Mouse (Mus musculus) gastrocnemius, postnatal 4 days (tissue): ENCODE measurements around the gene Slc16a13. TPM values are rescaled to one million over a fixed set of nuclear protein-coding genes. Genes with fewer than 3 reads are reported as not detected.
A peak's percentile ranks its signal among the peaks of the same experiment; 100 is the strongest.

ENCODE experiments used
- DNase-seq, 2 experiments: peaks; one replicate each; pipeline ENCODE4 v3.0.0; 2021 to 2022; ENCODE audit warnings: low spot score in 2 of 2, mixed read lengths in 2 of 2
- total RNA-seq, 2 experiments: library from RNA; stranded (reverse); gene quantifications; 2 replicates each; pipeline ENCODE4 v1.2.3; 2021

The Slc16a13 gene
- total RNA-seq, 2 experiments from 2014 or later = 2.6 to 3.2 TPM

- peak in 1 of 2 experiments; percentile 66 for DNase-seq
Observed at GRCm38 (mm10) chr11:70232546-70232945, 11.7 kb upstream of the Slc16a13 start.

GRCm38 (mm10) chr11:70230239-70230727 lies 9.4 kb upstream of the Slc16a13 start:
- peak; percentile 85 to 87 for DNase-seq

DNA sequence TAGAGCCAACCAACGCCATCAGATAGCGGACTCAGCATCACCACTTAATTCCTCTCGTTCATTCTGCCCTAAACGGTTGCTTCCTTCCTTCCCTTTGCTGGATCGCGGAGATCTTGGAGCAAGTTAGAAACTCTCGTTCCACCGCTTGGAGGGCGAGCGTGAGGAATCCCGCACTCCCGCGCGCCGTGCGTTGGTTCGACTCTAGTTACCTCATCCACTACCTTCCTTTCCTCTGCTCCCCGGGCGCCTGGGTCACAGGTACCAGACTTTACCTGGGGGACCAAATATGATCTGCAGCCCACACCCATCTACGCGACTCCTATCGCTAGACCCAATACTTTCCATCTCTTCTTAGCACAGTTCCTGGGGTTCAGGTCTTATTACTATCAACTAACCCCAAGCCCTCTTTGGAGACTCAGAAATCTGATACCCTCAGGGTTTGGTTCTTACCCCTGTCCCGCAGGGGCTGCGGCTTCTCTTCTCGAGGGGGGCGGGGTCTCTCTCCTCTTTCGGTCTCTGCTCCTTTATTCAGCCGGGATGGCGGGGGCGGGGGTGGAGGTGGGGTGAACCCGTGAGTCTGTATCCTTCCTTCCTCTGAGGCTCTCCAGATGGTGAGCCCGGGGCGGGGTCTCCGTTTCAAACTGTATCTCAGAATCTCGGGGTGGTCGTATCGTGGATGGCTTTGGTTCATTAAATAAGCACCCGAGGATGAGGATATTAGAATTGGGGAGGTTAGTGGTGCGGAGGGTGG lies 8.6 kb upstream of the Slc16a13 start, which contains the start of gene Bcl6b:
TSS of gene Bcl6b (minus strand) at position 539 of the 751 bp plus-strand sequence.
- DNase-seq = no peak

- DNase-seq = peak in 1 of 2 experiments; percentile 71
Observed at GRCm38 (mm10) chr11:70228828-70229227, 8.0 kb upstream of the Slc16a13 start.

- no peak for DNase-seq
Observed at GRCm38 (mm10) chr11:70227661-70228245, 6.9 kb upstream of the Slc16a13 start.

DNA sequence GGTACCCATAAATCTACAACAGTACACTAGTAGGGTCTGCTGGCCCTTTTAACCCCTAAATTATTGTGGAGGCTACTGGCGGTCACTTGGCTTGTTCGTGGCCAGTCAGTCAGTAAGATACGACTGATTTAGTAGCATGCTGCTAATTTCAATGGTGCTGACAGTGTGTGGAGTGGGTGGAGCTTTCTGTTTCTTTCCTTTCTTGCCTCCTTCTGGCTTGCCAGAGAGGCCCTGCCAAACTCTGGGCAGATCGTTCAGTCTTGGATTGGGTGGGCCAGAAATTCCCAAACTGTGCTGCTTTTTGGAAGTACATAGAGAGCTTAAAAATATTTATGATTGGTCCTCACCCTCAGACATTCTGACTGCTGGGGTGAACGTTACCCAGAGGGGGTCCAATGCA lies 6.3 kb upstream of the Slc16a13 start:
- DNase-seq = no peak

- no peak for DNase-seq
Observed at GRCm38 (mm10) chr11:70226602-70226890, 5.7 kb upstream of the Slc16a13 start.

DNA sequence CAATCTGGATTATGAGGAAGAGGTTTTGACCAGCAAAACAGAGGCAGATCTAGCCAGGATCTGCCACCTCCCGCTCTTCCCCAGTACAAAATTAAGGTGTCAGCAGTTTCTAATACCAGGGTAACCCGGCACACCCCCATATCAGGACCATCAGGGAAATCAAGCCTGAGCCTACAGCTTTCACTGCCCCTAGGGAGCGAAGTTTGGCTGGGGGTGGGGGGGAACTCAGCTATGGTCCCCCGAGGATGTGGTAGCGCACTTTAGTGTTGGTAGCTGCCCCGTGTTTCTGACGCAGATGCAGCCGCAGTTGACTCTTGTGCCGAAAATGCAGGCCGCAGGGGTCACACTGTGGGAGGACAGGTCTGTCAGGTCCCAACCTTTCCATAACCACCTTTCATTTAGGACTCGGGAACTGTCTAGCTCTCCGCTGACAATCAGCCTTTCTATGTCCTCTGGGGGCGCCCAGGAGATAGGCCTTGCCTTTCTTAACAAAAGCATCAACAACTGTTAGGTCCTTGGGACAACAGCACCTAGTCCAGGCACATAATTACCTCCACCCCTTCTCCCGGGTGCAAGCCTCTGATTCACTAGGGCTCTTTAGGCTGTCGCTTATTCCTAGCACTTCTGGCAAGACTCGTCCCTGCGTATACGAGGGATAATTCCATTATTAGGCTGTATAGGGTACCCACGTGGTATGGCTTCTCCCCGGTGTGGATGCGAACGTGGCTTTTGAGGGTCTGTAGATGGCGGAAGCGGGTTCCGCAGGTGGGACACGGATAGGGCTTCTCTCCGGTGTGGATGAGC lies 5.1 kb upstream of the Slc16a13 start:
- DNase-seq = no peak

GRCm38 (mm10) chr11:70223724-70224123 lies 2.9 kb upstream of the Slc16a13 start:
- DNase-seq = no peak

- no peak for DNase-seq
Observed at GRCm38 (mm10) chr11:70221603-70222500, 988 bp upstream of the Slc16a13 start.

DNA sequence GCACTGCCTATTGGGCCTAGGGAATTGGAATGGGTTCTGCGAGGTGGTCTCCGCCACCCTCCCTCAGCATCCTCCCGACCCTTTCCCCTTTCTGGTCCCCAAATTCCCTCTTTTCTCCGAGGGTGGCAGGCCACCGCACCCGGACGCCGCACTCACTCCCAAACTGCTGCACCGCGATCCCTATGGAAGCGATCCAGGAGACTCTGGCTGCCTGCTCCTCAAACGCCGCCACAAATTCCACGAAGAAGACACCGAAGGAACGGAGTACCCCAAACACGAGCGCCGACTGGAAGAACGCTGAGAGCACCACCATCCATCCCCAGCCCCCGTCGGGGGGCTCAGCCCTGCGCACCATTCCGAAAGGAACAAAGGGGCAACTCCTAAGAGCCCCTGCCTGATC lies 541 bp downstream of the Slc16a13 start:
- DNase-seq = no peak

GRCm38 (mm10) chr11:70219873-70220272 lies 991 bp downstream of the Slc16a13 start:
- no peak for DNase-seq

DNA sequence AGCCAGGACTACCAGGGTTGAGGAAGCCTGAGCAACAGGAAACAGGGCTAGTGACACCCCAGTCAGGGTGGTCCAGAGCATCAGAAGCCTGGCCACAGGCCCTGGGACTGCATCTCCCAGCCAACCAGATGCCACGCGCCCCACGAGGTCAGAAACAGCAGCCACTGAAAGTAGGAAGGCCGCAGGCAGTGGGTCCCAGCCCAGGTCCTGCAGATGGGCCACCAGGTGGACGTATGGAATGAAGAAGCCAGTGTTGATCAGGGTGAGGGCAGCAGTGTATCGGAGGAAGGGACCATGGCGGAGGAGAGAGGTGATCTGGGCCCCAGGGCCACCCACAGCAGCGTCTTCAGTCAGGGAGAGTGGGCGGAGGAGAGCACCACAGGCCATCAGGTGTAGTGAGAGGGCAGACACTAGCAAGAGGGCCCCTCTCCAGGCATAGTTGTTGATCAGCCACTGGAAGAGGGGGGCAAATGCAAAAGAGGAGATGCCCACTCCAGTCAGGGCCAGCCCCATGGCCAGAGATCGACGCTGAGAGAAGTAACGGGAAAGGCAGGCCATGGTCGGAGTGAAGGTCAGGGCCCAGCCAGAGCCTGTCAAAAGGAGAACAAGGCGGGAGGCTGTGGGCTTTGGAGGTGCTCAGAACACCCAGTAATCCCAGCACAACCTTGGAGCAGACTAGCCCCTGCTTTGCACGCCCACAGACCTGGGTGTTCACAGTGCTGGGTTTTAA lies 2.0 kb downstream of the Slc16a13 start:
- no peak for DNase-seq

DNA sequence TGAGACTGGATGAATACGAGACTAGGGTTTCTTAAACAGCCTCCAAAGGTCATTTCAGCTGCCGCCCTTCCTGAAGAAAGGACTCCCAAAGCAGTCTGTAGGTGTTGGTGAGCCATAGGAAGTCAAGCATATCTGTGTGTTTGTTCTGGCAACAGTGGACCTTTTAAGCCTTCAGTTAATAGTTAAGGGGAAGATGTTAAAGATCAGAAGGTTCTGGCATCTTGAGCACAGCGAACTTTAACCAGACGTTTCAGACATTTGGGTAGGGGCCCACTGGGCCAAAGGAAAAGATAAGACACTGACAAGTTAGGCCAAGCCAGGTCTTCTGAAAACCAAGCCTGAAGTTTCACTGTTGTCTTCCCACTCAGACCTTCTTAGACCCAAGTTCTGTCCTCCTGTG lies 2.8 kb downstream of the Slc16a13 start:
- no peak for DNase-seq

- DNase-seq = no peak
Observed at GRCm38 (mm10) chr11:70216103-70216502, 4.8 kb downstream of the Slc16a13 start.

DNA sequence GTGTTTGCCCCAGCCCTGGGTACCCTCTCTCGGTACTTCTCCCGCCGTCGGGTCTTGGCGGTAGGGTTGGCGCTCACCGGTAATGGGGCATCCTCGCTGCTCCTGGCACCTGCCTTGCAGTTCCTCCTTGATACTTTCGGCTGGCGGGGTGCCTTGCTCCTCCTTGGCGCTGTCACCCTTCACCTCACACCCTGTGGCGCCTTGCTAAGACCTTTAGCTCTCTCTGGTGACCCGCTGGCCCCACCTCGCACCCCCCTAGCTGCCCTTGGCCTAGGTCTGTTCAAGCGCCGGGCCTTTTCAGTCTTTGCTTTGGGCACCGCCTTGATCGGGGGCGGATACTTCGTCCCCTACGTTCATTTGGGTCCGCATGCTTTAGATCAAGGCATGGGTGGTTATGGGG lies 5.6 kb downstream of the Slc16a13 start:
- no peak for DNase-seq

DNA sequence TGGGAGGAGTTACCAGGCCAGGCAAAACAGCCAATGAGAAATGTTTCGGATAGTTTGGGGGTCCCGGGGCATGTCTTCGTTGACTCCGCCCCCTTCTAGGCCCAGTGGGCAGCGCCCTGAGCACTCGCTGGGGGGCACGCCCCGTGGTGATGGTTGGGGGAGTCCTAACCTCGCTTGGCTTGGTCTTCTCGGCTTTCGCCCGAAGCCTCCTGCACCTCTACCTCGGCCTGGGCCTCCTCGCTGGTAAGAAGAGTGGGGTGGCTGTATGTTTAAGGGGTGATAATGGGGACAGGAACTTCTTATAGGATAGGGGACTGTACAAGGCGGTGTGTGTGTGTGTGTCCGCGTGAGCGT lies 6.0 kb downstream of the Slc16a13 start:
- DNase-seq = no peak

GRCm38 (mm10) chr11:70214191-70214855 lies 6.5 kb downstream of the Slc16a13 start:
- DNase-seq = no peak

DNA sequence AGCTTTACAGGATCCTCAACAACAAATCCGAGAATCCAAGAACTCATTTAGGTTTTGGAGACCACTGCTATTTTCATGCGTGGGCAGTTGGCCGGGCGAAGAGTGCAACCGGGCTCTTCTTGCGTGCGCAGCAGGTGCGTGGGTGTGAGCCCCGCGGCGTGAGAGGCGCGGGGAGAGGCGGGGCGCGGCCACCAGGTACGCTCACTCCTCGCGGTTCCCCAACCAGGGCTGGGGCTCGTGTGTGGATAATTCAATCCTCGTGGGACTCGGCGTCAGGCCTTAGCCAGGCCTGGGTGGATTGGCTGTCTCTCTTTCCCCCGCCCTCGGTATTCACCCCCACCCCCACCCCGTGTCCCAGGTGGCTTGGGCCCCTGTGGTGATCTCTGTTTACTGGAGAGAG lies 7.1 kb downstream of the Slc16a13 start:
- DNase-seq = no peak

DNA sequence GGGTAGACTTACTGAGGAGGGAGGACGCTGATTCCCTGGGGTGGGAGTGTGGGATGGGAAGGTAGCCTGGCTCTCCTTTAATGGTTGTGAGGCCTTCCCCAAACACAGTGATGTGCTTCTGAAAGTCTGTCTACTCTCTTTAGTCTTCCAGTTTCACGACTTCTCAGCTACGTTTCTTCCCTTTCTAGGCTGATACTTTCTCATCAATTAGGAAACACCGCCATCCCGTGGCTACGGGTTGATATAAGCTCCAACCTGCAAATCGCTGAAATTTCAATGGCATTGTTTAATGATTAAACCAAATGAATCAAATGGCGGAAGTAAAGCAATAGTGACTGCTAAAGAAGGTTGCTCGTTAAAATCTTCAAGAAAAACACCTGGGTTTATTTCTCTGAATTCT lies 8.0 kb downstream of the Slc16a13 start:
- DNase-seq = peak in 1 of 2 experiments; percentile 60
